Comparison of ENCODE assay signal across 8 mouse cellular contexts in genomic region chr10:84060492-84061218, GRCm38 (mm10).
DNase-seq lines count a peak whose midpoint lies in the region; ATAC-seq and TF ChIP-seq lines count a peak whose summit lies in the region.

No protein-coding gene starts in this region.

- H3K4me2 ChIP-seq in liver, postnatal 0 days (ENCODE audit: low read depth, low read length) = 0 out of 2 replicates have a peak overlapping the region, but pooled peaks have one; percentile 9
- peak overlapping the region; percentile 38 for H3K4me2 ChIP-seq in neural tube, embryonic 12.5 days (replicated peaks)

- H3K4me3 ChIP-seq in liver, postnatal 0 days (ENCODE audit: low read depth, low read length) = no peak overlapping the region
- no peak overlapping the region for H3K4me3 ChIP-seq in neural tube, embryonic 12.5 days

- no peaks in the 10 kb centered on the region for H3K9me3 ChIP-seq in liver, postnatal 0 days (ENCODE audit: low read length)
- no peaks in the 10 kb centered on the region for H3K9me3 ChIP-seq in neural tube, embryonic 12.5 days

- intact Hi-C loops in heart, postnatal 36 days (cut with DNase I) = loop anchor here (2.0 kb wide), 2 partner anchors 190 to 380 kb away; partner anchors contain the start of gene Nuak1

- peak; percentile 64 for ATAC-seq in liver, postnatal 0 days
- ATAC-seq in neural tube, embryonic 12.5 days (ENCODE audit: low FRiP score, low read depth) = peak; percentile 82

- H3K27ac ChIP-seq in liver, postnatal 0 days (ENCODE audit: low read depth) = no peak overlapping the region
- 0 out of 2 replicates have a peak overlapping the region, but pooled peaks have one; percentile 26 for H3K27ac ChIP-seq in neural tube, embryonic 12.5 days

- DNase-seq in NIH3T3 (ENCODE audit: low read depth) = peak; percentile 37
- DNase-seq in cerebellum, adult 8-10 months = peak; percentile 82
- peak; percentile 66 to 69 for DNase-seq in frontal cortex, postnatal 10 days (ENCODE audit: low spot score in 2 of 2)
- DNase-seq in heart, postnatal 36 days = peak; percentile 85 to 89
- DNase-seq in layer of hippocampus, adult 18-20 months (ENCODE audit: low spot score in 2 of 2) = peak; percentile 62 to 84
- peak; percentile 61 for DNase-seq in liver, postnatal 0 days
- peak; percentile 39 for DNase-seq in thymus, postnatal 25 days

- peaks cover 2% of the 10 kb centered on the region for H3K4me1 ChIP-seq in liver, postnatal 0 days (ENCODE audit: insufficient read depth)
- peaks cover 23% of the 10 kb centered on the region for H3K4me1 ChIP-seq in neural tube, embryonic 12.5 days

- peak; percentile 50 for TF ChIP-seq EP300 in liver, postnatal 0 days (IDR thresholded peaks at IDR 0.05; ENCODE audit: low read depth)

- H3K9ac ChIP-seq in liver, postnatal 0 days (replicated peaks) = no peak overlapping the region; the same call in 1 of the 2 replicates
- 0 out of 2 replicates have a peak overlapping the region, but pooled peaks have one; percentile 17 for H3K9ac ChIP-seq in neural tube, embryonic 12.5 days

- WGBS in liver, postnatal 0 days (ENCODE audit: insufficient replicate concordance) = 20% methylated on average over 7 of the region's 7 CpGs
- WGBS in neural tube, embryonic 12.5 days = 8% methylated on average over 7 of the region's 7 CpGs

- H3K36me3 ChIP-seq in liver, postnatal 0 days (replicated peaks; ENCODE audit: insufficient read depth, low read length) = no peaks in the 10 kb centered on the region
- no peaks in the 10 kb centered on the region for H3K36me3 ChIP-seq in neural tube, embryonic 12.5 days

- TF ChIP-seq CTCF in liver, postnatal 0 days (IDR thresholded peaks at IDR 0.05; ENCODE audit: low read depth) = 0 out of 2 replicates have a peak, but pooled peaks have one; percentile 3

- H3K27me3 ChIP-seq in liver, postnatal 0 days (ENCODE audit: insufficient read depth, low read length) = no peaks in the 10 kb centered on the region
- H3K27me3 ChIP-seq in neural tube, embryonic 12.5 days (replicated peaks) = no peaks in the 10 kb centered on the region

Comparison
In these comparisons a context has a peak if more than half of its experiments do, and no peak if none do; other contexts are left out.
1. DNase-seq: peak in every context shown above with its lines; median percentile 87 in heart, postnatal 36 days; 82 in cerebellum, adult 8-10 months; 73 in layer of hippocampus, adult 18-20 months; 68 in frontal cortex, postnatal 10 days; 61 in liver, postnatal 0 days; 39 in thymus, postnatal 25 days; 37 in NIH3T3.